Mouse (Mus musculus): ENCODE results near the gene Rnd1.

- no peak for TF ChIP-seq CTCF (IDR thresholded peaks at IDR 0.05; ENCODE audit: low read depth, low read length)
- TF ChIP-seq POLR2A (IDR thresholded peaks at IDR 0.05; ENCODE audit: borderline replicate concordance, low read depth, low read length): no peak
Observed at GRCm38 (mm10) chr15:98674994-98675545, 2.2 kb downstream of the Rnd1 start.

Data from bone marrow macrophage, adult 2 months (primary cell).